Mouse (Mus musculus) liver, embryonic 14.5 days (tissue): ENCODE data around the gene Gstz1.

Experiments
- CTCF ChIP-seq: IDR thresholded peaks from 2 replicates; pipeline ENCODE4 v1.5.1; 2016; ENCODE audit warnings: antibody characterized with exemption, low read depth, control low read depth
- EP300 ChIP-seq: IDR thresholded peaks from 2 replicates; pipeline ENCODE4 v1.6.1; 2016; ENCODE audit warnings: antibody characterized with exemption, low read depth

DNA sequence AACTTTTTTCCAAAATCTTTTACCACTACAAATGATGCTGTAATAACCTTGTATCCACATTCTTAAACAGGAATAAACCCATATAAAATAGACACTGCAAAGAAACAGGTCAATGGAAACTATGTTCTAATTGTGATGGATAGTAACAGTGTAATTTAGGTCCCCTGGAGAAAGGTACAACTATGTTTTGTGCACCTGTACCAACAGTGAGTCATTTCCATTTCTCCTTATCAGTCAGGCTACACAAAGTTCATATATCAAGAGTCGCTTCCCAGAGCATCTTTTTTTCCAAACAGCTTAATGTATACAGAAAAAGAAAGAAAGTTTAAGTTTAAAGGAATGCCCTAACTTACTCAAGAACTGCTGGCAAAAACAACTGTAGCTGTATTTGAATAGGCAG, 48.1 kb downstream of the Gstz1 start:
- no peak for TF ChIP-seq CTCF
- TF ChIP-seq EP300, result no peak
